Comparison of ENCODE assay signal across 8 mouse cellular contexts in genomic region chr3:88684980-88685941, GRCm38 (mm10). TPM values are rescaled to one million over a fixed set of nuclear protein-coding genes. Genes with fewer than 3 reads are reported as not detected.
DNase-seq lines count a peak whose midpoint lies in the region; ATAC-seq lines count a peak whose summit lies in the region.

TSS of gene Khdc4 (plus strand) at chr3:88685803.

- peak; percentile 97 for ATAC-seq in megakaryocyte progenitor cell, adult 5-6 weeks (replicated peaks; ENCODE audit: poor library complexity)

- DNase-seq in adipocyte (ENCODE audit: low spot score): peak; percentile 99
- DNase-seq in embryo, embryonic 10 days (ENCODE audit: low spot score): peak; percentile 99
- peak; percentile 92 for DNase-seq in gastrocnemius, postnatal 10 days
- DNase-seq in induced T-regulatory cell, adult 2 months (ENCODE audit: low read depth): peak; percentile 98
- peak; percentile 97 for DNase-seq in left cerebral cortex, adult 9 months (ENCODE audit: low spot score in 2 of 2)
- peak; percentile 95 for DNase-seq in right cerebral cortex, postnatal 14 days
- peak; percentile 96 to 97 for DNase-seq in urinary bladder, postnatal 36 days (ENCODE audit: low spot score in 2 of 2)

RNA-seq across cellular contexts. Expression of gene Khdc4, which starts in this region (rescaled TPM):
- total RNA-seq in gastrocnemius, postnatal 10 days (2021): 10 to 100 TPM; 20.5 to 35.5 TPM
- total RNA-seq in megakaryocyte progenitor cell, adult 5-6 weeks (2015): 47.3 and 47.4 TPM in 2 replicates
- total RNA-seq in megakaryocyte progenitor cell, adult 5-6 weeks (2017): 38.1 and 48.1 TPM in 2 replicates

Comparison
In these comparisons a context has a peak if more than half of its experiments do, and no peak if none do; other contexts are left out.
1. Peak in every context shown above with its lines: DNase-seq and ATAC-seq.